Mouse (Mus musculus): ENCODE measurements around the gene Rptor. TPM values are rescaled to one million over a fixed set of nuclear protein-coding genes. Genes with fewer than 3 reads are reported as not detected.

Rptor gene
- total RNA-seq, 1 experiment from 2014 or later: 15.3 TPM

DNA sequence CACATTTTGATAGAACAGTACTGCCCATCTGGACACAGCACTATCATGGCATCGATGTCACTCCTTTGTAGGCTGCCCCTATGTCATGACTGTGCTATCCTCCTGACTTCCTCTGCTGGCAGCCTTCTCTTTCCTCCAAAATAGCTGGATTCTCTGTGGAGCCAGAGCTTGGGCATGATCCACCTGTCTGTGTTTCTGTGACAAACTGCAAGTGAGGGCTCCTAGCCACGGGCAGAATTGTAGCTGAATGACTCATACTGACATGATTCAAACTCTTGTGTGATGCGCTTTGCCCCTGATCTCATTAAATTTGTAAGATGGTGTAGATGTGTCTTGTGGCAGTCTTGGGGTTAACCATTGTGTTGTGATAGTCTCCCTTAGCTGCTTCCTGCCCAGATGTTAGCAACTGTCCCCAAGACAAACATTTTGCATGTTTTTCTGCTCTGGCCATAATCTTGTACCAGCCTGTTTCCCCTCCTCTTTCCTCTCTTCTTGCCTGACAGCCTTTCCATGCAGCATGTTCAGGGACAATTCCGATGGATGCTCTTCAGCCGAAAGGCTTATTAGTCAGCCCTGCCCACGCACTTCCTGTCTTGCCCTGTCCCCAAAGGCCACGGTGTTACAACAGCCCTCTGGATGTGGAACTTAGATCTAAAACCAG is 74.2 kb downstream of the Rptor start:
- peak; percentile 87 for ATAC-seq (replicated peaks; ENCODE audit: insufficient number of reproducible peaks, low FRiP score, low TSS enrichment, poor library complexity, severe bottlenecking)

DNA sequence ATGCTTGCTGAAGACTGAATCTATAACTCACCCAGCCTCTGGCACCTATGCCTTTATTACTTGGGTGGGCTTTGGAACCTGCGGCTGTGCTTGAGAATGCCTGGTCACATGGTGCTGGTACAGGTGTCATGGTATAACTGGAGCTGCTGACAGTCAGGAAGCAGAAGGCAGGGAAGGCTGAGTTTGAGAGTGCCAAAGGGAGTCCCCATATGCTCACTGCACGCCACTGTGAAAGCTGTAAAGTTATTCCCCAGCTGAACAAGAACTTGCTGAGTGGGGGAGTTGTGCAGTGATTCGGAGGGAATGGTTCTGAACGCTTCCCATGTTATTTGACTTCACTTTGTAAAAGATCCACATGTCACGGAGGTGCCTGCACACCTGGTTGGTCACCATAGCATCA is 75.7 kb downstream of the Rptor start:
- no peak for ATAC-seq (replicated peaks; ENCODE audit: insufficient number of reproducible peaks, low FRiP score, low TSS enrichment, poor library complexity, severe bottlenecking)

DNA sequence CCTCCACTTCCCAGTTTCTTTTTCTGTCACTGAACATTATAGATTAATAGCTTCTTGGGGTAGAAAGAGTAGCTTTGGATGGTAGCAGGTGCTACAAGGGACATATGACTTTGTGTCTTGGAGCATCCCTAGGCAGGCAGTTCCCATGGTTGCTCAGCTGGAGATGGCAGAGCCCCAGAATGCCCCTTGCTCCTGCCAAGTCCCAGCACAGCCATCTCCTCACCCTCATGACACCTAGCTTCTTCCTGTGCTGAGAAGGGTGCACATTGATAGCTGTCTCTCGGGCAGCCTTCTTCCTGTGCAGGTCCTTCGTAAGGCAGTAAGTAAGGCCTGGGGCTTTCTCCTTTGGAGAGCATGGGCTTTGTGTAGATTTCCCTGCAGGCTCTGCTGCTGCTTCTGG is 78.0 kb downstream of the Rptor start:
- no peak for ATAC-seq (replicated peaks; ENCODE audit: insufficient number of reproducible peaks, low FRiP score, low TSS enrichment, poor library complexity, severe bottlenecking)

DNA sequence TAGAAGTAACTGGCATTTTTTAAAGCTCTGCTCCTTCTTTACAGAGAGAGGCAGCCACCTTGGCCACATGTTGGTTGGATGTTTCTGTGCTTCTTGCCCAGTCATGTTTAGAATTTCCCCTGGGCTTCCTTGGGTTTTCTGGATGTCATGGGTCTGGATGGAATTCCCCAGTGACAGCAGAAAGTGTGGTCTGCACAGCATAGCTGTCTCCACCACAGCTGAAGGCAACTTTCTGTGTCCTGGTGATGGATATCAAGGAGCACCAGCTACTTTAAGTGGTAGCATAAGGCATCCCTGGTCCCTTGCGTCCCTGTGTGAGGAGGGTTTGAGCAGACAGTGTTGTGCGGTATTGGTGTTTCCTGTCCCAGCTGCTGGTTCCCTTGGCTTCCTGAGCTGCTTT is 79.6 kb downstream of the Rptor start:
- no peak for ATAC-seq (replicated peaks; ENCODE audit: insufficient number of reproducible peaks, low FRiP score, low TSS enrichment, poor library complexity, severe bottlenecking)

DNA sequence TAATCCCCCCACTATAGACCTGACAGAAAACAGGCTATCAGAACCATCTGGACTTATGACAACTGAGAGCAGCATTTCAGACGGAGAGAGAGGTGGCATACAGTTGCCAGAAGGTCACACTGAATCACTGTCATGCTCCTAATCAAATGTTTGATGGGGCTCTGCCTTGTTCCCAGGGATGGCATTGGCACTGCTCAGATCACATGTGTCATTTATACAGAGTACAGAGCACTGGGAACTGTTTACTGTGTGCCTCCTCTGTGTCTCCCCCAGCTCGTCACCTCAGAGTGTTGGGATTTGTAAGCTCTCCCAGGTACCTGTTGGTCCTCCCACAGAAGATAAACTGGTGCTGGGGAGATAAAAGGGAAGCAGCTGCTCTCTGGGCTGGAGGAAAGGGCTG is 81.1 kb downstream of the Rptor start:
- no peak for ATAC-seq (replicated peaks; ENCODE audit: insufficient number of reproducible peaks, low FRiP score, low TSS enrichment, poor library complexity, severe bottlenecking)

DNA sequence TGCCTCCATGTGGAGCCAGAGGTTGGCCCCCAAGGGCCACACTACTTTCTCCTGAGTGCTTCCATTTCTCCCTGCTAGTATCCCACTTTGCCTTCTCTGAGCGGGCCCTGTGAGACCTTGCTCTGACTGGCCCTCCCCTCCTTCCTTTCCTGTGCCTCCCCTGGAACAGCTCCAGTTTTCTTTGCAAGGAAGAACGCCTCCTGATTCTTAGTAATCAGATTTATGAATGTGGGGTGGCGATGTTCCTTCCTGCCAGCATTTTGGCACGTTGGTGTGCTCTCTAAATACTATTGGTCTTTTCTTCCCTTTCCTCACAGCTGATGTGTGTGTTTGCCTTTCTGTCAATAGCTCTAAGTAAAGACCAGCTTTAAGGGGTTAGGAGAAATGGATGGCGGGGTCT is 82.8 kb downstream of the Rptor start:
- ATAC-seq (replicated peaks; ENCODE audit: insufficient number of reproducible peaks, low FRiP score, low TSS enrichment, poor library complexity, severe bottlenecking): no peak

DNA sequence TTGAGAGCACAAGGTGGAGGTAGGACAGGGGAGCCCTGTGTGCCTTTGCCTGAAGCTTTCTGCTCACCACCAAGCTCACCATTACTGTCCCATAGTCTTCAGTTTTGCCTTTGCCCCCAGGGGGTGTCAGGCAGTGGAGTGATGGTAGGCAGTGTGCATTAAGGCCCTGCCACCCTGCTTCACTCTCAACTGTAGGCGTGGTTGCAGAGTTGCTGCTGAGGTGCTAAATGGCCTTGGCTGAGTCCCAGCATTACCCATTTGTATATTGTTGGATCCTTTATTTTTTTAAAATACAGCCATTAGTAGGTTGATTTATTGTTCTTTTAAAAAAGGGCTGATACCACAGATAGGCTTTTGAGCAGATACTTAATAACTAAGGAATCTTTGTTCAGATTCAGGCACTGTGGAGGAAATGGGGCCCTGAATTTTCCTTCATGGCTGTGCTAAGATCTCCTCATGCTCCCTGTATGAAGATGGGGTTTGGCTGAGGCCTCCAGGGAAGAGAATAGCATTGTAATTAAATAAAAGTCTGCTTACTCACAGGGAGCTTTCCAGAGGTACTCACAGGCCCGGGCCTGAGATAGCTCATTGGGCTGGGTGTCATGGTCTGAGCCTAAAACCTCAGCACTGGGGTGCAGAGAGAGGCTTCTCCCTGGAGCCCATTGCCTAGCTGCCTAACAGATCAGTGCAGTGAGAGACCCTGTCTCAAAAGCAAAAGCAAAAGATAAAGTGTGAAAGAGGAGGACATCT is 83.4 kb downstream of the Rptor start:
- no peak for ATAC-seq (replicated peaks; ENCODE audit: insufficient number of reproducible peaks, low FRiP score, low TSS enrichment, poor library complexity, severe bottlenecking)

DNA sequence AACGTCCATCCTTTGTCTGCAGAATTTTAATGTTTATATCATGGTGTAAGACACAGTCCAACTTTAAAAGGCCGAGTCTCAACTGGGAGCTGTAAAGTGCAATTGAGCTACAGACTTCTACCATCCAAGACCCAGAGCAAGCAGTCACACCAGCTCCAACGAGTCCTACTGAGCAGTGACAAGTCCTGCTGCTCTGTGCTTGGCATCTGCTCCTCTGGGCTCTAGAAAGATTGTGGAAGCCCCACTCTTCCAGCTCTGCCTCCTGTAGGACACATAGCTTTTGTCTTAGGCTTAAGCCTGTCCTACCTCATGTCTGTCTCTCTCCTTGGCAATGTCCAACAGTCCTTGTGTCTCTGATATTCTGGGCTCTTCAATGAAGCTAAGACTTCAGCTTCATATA is 84.6 kb downstream of the Rptor start:
- no peak for ATAC-seq (replicated peaks; ENCODE audit: insufficient number of reproducible peaks, low FRiP score, low TSS enrichment, poor library complexity, severe bottlenecking)

DNA sequence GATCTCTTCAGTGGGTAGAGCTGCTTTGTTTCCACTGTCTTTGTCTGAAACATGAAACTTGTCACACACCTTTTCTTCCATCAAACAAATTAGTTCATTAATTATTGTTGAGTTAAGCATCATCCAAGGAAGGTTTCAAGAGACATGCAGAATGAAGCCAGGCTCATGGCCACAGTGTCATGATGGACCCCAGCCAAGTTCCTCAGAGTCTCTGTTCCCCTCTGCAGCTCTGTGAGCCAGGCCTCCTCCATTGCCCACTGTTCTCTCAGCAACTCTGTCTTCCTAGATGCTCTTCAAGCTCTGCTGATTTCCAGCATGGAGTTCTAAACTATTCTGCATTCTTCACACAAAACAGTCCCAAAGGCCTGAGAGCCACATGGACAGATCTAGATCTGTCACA is 85.3 kb downstream of the Rptor start:
- no peak for ATAC-seq (replicated peaks; ENCODE audit: insufficient number of reproducible peaks, low FRiP score, low TSS enrichment, poor library complexity, severe bottlenecking)

DNA sequence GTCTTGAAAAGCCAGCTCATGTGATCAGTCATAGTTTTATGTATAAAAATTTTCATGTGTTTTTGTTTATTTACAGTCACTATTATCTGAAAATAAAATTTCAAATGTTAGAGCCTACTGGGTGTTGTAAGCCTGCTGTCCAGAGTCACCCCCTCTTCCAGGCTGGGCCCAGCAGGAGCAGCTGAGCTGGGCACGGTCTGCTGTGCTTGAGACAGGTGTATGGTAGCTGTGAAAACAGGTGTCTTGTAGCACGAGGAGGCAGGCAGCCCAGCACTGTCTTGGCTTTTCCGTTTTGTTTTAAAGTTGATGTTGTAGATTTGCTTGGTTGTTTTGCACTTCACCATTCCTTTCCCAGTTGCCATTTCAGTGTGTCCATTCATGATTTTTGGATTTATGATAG is 87.2 kb downstream of the Rptor start:
- ATAC-seq (replicated peaks; ENCODE audit: insufficient number of reproducible peaks, low FRiP score, low TSS enrichment, poor library complexity, severe bottlenecking): no peak

DNA sequence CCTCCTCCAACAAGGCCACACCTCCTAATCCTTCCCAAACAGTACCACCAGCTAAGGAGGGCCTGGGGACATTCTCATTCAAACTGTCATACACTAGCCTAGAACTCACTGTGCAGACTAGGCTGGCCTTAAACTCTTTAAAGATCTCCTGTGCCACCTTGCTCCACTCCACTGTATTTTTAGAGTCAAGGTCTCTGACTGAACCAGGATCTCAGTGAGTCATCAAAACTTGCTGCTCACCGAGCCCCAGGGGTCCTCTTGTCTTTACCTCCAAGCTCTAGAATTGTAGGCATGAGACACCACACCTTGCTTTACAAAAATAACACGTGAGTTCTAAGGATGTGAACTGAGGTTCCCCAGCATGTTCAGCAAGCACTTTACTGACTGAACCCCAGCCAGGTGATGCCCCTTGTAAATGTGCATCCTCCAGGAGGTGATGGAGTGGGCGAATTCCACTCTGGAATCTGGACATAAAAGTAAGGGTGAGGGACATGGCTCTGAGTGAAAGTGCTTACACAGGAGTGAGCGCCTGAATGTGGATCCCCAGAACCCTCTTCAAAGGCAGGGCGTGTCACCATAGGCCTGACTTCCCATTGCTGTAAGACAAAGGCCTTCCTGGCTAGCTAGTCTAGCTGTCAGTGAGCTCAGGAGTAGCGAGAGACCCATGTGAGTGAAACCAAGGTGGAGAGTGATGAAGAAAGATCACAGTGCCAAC is 89.6 kb downstream of the Rptor start:
- no peak for ATAC-seq (replicated peaks; ENCODE audit: insufficient number of reproducible peaks, low FRiP score, low TSS enrichment, poor library complexity, severe bottlenecking)

DNA sequence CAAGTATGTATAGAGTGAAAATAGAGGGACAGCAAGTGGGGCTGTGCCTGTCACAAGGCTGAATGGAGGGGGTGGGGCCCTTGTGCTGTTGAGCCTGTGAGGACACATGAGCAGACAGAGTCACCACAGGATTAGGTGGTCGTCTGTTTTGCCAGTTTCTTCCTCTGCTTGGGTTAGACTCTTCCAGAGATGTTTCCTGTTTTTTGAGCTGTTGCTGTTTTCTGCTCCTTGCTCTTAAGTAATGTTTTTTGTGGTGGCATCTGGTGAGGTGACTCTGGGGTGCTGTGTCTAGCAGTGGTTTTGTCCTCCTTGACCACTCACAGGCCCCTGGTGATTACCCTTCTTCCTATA is 90.2 kb downstream of the Rptor start:
- no peak for ATAC-seq (replicated peaks; ENCODE audit: insufficient number of reproducible peaks, low FRiP score, low TSS enrichment, poor library complexity, severe bottlenecking)

DNA sequence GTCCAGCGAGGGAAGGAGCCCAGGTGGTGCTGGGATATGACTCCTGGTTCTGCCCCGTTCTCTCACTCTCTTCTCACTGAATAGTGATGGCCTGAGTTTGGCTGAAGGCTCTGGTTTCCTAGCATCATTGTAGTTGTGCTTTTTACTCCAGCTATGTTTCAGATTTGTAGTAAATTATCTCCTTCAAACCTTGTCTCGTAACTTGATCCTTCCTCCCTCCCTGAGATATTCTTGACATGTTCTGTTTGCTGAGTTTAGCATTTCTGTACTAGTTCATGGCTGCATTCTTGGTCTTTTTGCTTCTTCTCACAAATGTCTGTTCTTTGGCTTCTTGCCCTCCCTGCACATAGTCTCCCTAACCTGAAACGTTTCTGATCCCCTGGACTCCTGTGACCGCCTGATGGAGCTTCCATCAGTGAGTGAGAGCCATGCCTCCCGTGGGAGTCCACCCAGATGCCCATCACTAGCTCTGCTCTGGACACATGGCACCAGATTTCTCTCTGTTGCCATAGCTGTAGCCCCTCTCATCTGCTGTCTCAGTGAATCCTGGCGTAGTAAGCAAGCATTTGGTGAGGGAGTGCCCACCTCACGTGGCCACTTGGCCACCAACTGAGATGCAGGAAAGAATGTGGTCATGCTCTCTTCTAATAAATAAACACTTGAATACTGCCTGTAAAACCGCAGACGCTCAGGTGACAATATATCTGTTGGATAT is 91.6 kb downstream of the Rptor start:
- ATAC-seq (replicated peaks; ENCODE audit: insufficient number of reproducible peaks, low FRiP score, low TSS enrichment, poor library complexity, severe bottlenecking): no peak

DNA sequence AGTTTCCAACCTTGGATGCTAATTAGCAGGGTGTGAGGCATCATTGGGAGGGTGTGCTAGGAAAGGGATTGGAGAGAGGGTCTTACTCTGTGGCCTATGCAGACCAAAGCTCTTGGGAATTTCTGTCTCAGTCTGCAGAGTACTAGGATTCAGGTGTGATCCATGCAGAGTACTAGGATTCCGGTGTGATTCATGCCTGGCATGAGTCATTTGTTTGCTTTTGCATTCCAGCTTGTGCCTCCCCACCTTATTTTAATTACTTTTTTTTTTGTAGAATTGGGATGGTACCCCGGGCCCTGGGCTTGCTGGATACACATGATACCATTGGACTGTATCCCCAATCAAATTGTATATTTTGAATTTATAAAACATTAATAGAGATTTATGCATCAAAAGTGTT is 93.7 kb downstream of the Rptor start:
- ATAC-seq (replicated peaks; ENCODE audit: insufficient number of reproducible peaks, low FRiP score, low TSS enrichment, poor library complexity, severe bottlenecking): no peak

DNA sequence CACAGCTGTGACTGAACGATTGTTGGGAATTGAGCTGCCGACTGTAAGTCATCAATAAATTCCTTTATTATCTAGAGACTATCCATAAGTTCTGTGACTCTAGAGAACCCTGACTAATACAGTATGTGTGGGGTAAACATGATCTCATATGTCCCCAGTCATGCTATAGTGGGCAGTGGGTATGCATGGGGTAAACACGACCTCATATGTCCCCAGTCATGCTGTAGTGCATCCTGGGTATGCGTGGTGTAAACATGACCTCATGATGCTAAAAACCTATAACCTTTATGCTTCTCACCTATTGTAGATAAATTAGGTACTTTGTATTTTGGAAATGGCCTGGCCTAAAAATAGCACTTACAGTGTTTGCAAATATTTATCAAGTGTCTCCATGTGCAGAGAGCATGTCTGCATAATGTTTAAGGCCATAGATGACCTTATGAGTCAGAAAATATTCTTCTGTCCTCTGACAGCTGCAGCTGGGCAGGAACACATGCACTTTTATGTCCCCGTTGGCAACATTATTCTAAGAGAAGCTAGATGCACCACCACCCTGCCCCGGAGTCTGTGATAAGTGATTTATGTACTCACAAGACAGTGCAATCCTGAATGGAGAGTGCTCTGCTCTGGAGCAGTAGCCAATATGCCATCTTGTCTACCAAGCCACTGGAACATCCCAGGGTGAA is 102.8 kb downstream of the Rptor start:
- no peak for ATAC-seq (replicated peaks; ENCODE audit: insufficient number of reproducible peaks, low FRiP score, low TSS enrichment, poor library complexity, severe bottlenecking)

DNA sequence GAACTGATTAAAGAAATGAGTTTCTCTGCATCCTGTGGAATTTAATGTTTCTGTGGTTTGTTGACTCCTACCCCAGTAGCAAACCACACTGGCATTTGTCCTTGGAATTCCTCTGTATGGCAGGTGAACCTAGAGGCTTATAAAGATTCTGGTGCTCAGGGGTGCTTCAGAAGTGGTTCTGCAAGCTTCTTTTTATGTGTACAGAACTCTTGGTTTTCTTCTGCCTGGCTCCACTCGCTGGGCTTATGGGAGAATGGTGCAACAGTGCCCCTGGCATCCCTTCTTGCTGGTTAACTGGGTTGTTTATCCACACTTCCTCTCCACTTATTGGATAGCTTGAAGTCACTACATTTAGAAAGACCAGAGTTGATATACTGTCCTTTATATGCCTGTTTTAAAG is 104.6 kb downstream of the Rptor start:
- ATAC-seq (replicated peaks; ENCODE audit: insufficient number of reproducible peaks, low FRiP score, low TSS enrichment, poor library complexity, severe bottlenecking): no peak

DNA sequence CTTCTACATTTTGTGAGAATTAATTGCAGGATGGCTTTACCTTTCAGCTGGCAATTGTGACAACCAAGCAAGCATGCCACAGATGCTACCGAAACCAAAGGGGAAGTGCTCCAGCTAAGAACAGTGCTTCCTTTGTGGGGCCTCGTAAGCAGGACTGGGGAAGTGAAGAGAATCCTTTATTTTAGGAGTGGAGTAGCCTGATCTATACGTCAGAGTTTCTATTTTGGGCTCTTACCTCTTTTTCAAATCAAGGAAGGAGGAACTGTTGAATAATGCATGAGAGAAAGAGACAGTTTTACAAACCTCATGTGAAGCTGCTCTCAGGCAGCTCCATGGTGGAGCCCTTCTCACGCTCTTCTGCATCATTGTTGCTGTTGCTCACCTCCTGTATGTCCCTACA is 106.5 kb downstream of the Rptor start:
- ATAC-seq (replicated peaks; ENCODE audit: insufficient number of reproducible peaks, low FRiP score, low TSS enrichment, poor library complexity, severe bottlenecking): peak; percentile 78

DNA sequence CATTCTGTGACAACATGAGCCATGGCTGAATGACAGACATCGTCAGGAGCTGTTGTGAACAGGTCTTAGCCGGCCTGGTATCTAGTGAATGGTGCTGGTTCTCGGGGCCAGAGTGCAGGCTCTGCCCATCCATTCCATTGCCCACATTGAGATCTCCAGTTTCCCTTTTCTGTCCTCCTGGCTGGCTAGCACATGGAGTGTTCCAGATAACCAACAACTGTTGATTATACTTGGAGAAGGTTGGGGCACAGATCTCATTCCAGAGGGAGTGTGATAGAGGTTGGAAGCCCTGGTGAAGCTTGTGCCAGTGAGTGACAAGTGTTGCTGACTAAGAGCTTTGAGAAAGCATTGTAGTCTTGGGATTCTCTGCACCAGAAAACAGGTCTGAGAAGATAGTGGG is 107.6 kb downstream of the Rptor start:
- no peak for ATAC-seq (replicated peaks; ENCODE audit: insufficient number of reproducible peaks, low FRiP score, low TSS enrichment, poor library complexity, severe bottlenecking)

DNA sequence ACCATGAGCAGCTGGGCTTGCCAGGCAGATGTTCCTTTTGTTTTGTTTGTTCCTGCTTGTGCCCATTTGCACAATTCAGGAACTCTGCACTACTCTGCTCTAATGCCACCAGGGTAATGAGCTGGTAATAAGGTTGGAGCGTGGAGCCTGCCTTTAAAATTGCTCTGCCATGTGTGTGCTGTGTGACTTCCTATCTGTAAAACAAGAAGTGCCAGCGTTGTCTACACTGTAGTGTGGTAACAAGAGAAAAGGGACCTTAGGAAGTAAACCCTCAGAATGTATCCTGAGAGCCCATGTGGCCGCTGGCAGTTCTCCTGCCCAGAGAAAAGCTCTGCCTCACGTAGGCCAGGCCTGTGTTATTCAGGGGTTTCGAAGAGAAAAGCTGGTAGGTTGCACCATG is 108.1 kb downstream of the Rptor start:
- peak; percentile 64 for ATAC-seq (replicated peaks; ENCODE audit: insufficient number of reproducible peaks, low FRiP score, low TSS enrichment, poor library complexity, severe bottlenecking)
